8 mouse cellular contexts compared by ENCODE assay signal in the genomic region with DNA sequence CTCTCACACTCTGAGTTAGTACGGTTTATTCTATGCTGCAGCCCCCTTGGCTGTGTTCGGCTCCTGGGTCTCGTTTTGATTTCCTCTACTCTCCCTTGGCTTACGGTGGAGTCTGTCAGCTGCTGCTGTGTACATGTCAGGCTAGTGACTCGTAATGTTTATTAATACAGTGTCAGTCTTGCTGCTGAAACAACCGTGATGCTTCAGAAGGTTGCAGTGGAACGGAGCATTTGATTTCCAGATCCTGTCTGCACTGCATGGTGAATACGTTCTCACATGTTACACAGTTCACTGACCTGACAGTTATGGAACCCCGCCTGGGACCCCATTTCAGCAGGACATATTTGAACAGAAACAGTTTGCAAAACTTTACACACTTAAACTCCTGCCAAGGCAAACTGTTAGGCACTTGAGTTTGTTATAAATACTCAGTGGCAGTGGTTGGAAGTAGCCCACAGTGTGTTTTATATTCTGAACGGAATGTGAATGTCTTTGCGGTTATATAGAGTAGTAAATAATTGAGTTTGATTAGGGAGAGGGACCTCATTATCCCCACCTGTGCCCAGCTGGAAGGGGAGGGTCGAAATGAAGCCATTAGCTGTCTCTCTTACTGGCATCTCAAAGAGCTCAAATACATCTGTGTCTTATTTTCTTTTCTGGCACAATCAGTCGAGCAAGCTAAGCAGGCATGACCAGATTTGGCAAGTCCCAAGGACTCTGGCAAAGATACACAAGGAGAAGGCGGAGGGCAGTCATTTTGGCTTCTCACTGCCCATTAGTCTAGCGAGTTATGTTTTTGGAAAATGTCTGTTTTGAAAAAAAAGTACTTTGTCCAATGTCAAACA.
A peak's percentile ranks its signal among the peaks of the same experiment; 100 is the strongest.
DNase-seq lines count a peak whose midpoint lies in the region; ATAC-seq and TF ChIP-seq lines count a peak whose summit lies in the region.

No protein-coding gene starts in this region.

- no peaks in the 10 kb centered on the region for H3K9me3 ChIP-seq in heart, embryonic 12.5 days (replicated peaks)
- H3K9me3 ChIP-seq in limb, embryonic 13.5 days: no peaks in the 10 kb centered on the region; the same call in 1 of the 2 replicates

- H3K27me3 ChIP-seq in heart, adult 2 months (ENCODE audit: control insufficient read depth, insufficient read depth, low read length): no peaks in the 10 kb centered on the region
- no peaks in the 10 kb centered on the region for H3K27me3 ChIP-seq in heart, embryonic 12.5 days (replicated peaks)
- H3K27me3 ChIP-seq in limb, embryonic 13.5 days: 0 out of 2 replicates have a peak, but pooled peaks cover 3% of the 10 kb centered on the region

- peak overlapping the region; percentile 39 for H3K27ac ChIP-seq in heart, adult 2 months
- no peak overlapping the region for H3K27ac ChIP-seq in heart, embryonic 12.5 days (ENCODE audit: poor library complexity, severe bottlenecking)
- H3K27ac ChIP-seq in limb, embryonic 13.5 days: peak overlapping the region; percentile 48; the same call in 1 of the 2 replicates

- WGBS in heart, adult 2 months: 48% methylated on average over 15 of the region's 15 CpGs
- 72% methylated on average over 15 of the region's 15 CpGs for WGBS in heart, embryonic 12.5 days
- WGBS in limb, embryonic 13.5 days: 23% methylated on average over 15 of the region's 15 CpGs

- peak overlapping the region; percentile 4; the same call in 1 of the 2 replicates for H3K9ac ChIP-seq in heart, adult 2 months (ENCODE audit: low read depth, low read length)
- no peak overlapping the region for H3K9ac ChIP-seq in heart, embryonic 12.5 days
- H3K9ac ChIP-seq in limb, embryonic 13.5 days: no peak overlapping the region

- no peak overlapping the region for H3K4me2 ChIP-seq in heart, embryonic 12.5 days
- H3K4me2 ChIP-seq in limb, embryonic 13.5 days (replicated peaks): peak overlapping the region; percentile 40

- peak in 1 of 2 experiments; percentile 48 for DNase-seq in heart, adult 2 months
- peak; percentile 85 for DNase-seq in adrenal gland, postnatal 14 days
- peak; percentile 64 for DNase-seq in gastrocnemius, adult 18-20 months (ENCODE audit: low spot score)
- no peak for DNase-seq in frontal cortex, adult 2 months (ENCODE audit: extremely low spot score in 1 of 2, low spot score in 1 of 2)
- DNase-seq in right cerebral cortex, adult 18-20 months: no peak

- no peak for ATAC-seq in heart, embryonic 12.5 days (ENCODE audit: insufficient number of reproducible peaks, low FRiP score)
- ATAC-seq in limb, embryonic 13.5 days (ENCODE audit: low FRiP score, low read depth): peak; percentile 74
- ATAC-seq in frontal cortex, adult (ENCODE audit: low TSS enrichment): no peak

- intact Hi-C loops in heart, adult 2 months (cut with DNase I): no loop called here

- TF ChIP-seq POLR2A in heart, adult 2 months (IDR thresholded peaks at IDR 0.05; ENCODE audit: insufficient read depth, low read depth, low read length): no peak

- no peak for TF ChIP-seq EP300 in heart, adult 2 months (IDR thresholded peaks at IDR 0.05; ENCODE audit: insufficient read depth, low read depth, low read length)

- peaks cover 7% of the 10 kb centered on the region for H3K36me3 ChIP-seq in heart, adult 2 months (ENCODE audit: control insufficient read depth, insufficient read depth, low read length)
- H3K36me3 ChIP-seq in heart, embryonic 12.5 days: no peaks in the 10 kb centered on the region
- peaks cover 4% of the 10 kb centered on the region; the same call in 1 of the 2 replicates for H3K36me3 ChIP-seq in limb, embryonic 13.5 days

- H3K4me3 ChIP-seq in heart, adult 2 months: peak overlapping the region; percentile 18; the same call in 1 of the 2 replicates
- no peak overlapping the region for H3K4me3 ChIP-seq in heart, embryonic 12.5 days
- no peak overlapping the region for H3K4me3 ChIP-seq in limb, embryonic 13.5 days

- no peaks in the 10 kb centered on the region for H3K79me2 ChIP-seq in heart, adult 2 months (replicated peaks; ENCODE audit: control insufficient read depth, insufficient read depth, low read length)

- H3K4me1 ChIP-seq in heart, adult 2 months (ENCODE audit: control insufficient read depth, insufficient read depth, low read length): peaks cover 6% of the 10 kb centered on the region
- H3K4me1 ChIP-seq in heart, embryonic 12.5 days (replicated peaks): peaks cover 23% of the 10 kb centered on the region
- peaks cover 56% of the 10 kb centered on the region for H3K4me1 ChIP-seq in limb, embryonic 13.5 days

- no peak for TF ChIP-seq CTCF in heart, adult 2 months (IDR thresholded peaks at IDR 0.05)

Comparison
In these comparisons a context has a peak if more than half of its experiments do, and no peak if none do; other contexts are left out.
1. DNase-seq: peak in adrenal gland, postnatal 14 days (single experiment) and gastrocnemius, adult 18-20 months (single experiment); none in frontal cortex, adult 2 months (0 of 2) and right cerebral cortex, adult 18-20 months (single experiment).